Mouse (Mus musculus) hindbrain, embryonic 10.5 days (tissue): Measurements from ENCODE around the gene Lgalsl. TPM values are rescaled to one million over a fixed set of nuclear protein-coding genes. Genes with fewer than 3 reads are reported as not detected.

ENCODE experiments used
- DNase-seq: peaks from one replicate; pipeline ENCODE4 v3.0.0-alpha.2; 2017; ENCODE audit warnings: low spot score
- H3K27ac ChIP-seq: fragments of 300-500 bp; sonication (generic); 2 replicates; pipeline ENCODE4 v1.5.1; 2016; ENCODE audit warnings: mild to moderate bottlenecking, moderate library complexity
- H3K27me3 ChIP-seq: fragments of 300-500 bp; sonication (generic); 2 replicates; pipeline ENCODE4 v1.6.1; 2016; ENCODE audit warnings: mild to moderate bottlenecking; ENCODE audit not compliant: poor library complexity, insufficient read depth, severe bottlenecking
- H3K36me3 ChIP-seq: fragments of 300-500 bp; sonication (generic); 2 replicates; pipeline ENCODE4 v1.6.1; 2016; ENCODE audit warnings: mild to moderate bottlenecking, moderate library complexity
- H3K4me1 ChIP-seq: fragments of 300-500 bp; sonication (generic); replicated peaks from 2 replicates; pipeline ENCODE4 v1.6.1; 2016; ENCODE audit warnings: mild to moderate bottlenecking
- H3K4me3 ChIP-seq: fragments of 300-500 bp; sonication (generic); 2 replicates; pipeline ENCODE4 v1.5.1; 2016; ENCODE audit warnings: mild to moderate bottlenecking, moderate library complexity
- H3K9me3 ChIP-seq: fragments of 300-500 bp; sonication (generic); 2 replicates; pipeline ENCODE4 v1.6.1; 2016; ENCODE audit warnings: mild to moderate bottlenecking, moderate library complexity
- WGBS: fragments of 180-500 bp; shearing (Covaris S2); methylation state at CpG from one replicate; pipeline ENCODE4 v1.1.7; 2016; 5-methylcytosine and 5-hydroxymethylcytosine counted together
- polyA plus RNA-seq: library from polyadenylated mRNA; unstranded; fragments of >200 nt; fragmentation: Nextera tagmentation; extraction: Ambion mirVana; gene quantifications from 2 replicates; pipeline ENCODE4 v1.2.1, GENCODE M21; 2016

Lgalsl gene
- 23.6 and 23.9 TPM in 2 replicates for polyA plus RNA-seq

DNA sequence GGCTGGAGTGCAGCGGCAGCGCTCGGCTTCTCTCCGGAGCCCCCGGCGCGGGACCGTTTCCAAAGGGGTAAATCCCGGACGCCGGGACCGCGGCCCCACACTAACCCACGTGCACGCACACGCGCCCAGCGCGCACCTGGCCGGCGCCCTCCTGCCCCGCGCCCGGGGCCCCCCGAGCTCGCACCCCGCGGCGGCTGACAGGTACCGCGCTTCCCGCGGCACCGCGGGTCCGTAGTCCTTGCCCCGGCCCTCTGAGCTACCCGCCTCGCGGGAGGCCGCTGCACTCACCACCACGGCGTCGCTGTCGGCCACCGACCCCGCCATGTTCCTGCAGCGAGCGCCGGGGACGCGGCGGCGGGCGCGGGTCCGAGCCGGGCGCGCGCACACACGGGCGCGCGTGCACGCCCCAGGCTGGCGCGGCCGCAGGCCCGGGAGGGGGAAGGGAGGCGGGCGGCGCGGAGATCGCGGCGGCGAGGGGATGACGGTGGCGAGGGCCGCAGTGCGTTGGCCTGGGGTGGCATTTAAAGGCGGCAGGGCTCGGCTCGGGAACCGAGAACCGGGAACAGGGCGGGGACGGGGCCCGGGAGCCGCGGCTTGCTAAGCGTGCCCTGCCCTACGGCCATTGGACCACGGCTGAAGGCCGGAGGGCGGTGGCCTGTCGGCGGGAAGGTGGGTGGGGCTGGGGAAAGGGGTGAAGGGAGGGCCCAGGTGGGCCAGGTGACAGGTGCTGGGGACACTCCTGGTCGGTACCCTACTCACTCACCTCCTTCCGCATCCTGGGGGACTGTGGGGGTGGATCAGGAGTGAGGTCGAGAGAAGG is at the start of gene Lgalsl:
Gene Lgalsl (minus strand): TSS at position 371 of the 820 bp plus-strand sequence.
- H3K36me3 ChIP-seq: peaks cover 32% of the 10 kb centered on the region
- under 1% methylated on average over 102 of the region's 102 CpGs for WGBS
- H3K9me3 ChIP-seq: no peaks in the 10 kb centered on the region
- peak within 1 kb of the TSS; percentile 91 for H3K4me3 ChIP-seq
- DNase-seq: peak; percentile 77
- peaks cover 28% of the 10 kb centered on the region for H3K27me3 ChIP-seq
- H3K27ac ChIP-seq: peak within 1 kb of the TSS; percentile 97
- H3K4me1 ChIP-seq: peaks cover 28% of the 10 kb centered on the region

GRCm38 (mm10) chr11:20878644-20879043 is 47.8 kb upstream of the Lgalsl start:
- Histone ChIP-seq H3K36me3 (no peaks in the 10 kb centered on the region), H3K4me3 (no peak overlapping the region)
- 90% methylated on average over 5 of the region's 5 CpGs for whole genome bisulfite sequencing

DNA sequence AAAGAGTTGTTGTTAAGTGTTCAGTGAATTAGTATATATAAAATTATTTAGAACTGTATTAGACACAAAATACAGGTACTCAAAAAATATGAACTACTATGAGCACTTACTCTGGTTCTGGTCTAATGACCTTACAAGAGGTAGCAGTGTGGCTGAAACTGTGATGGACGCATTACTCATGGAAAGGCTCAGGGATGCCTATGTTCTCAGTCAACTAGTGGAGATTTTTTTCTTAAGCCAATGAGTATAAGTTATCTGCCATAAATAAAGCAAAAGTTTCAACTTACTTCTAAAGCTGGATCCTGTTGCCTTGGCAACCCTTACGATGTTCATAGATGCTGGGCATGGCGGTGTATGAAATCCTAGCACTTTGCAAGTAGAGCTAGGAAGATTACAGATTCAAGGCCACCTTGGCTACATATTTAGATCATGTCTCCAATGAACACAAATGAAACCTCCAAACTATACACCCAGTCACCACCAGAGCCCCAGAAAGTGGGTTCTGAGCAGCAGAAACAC is 46.8 kb upstream of the Lgalsl start:
- Histone ChIP-seq H3K4me1 (peaks cover 5% of the 10 kb centered on the region; the same call in 1 of the 2 replicates), H3K36me3 (no peaks in the 10 kb centered on the region), H3K27ac (no peak overlapping the region), H3K27me3 (no peaks in the 10 kb centered on the region), H3K4me3 (no peak overlapping the region), H3K9me3 (no peaks in the 10 kb centered on the region)
- DNase-seq: no peak
- WGBS: 96% methylated on average over 3 of the region's 3 CpGs

More at GRCm38 (mm10) chr11:20878644-20879043, 47.8 kb upstream of the Lgalsl start:
- no peaks in the 10 kb centered on the region for H3K27me3 ChIP-seq
- no peaks in the 10 kb centered on the region for H3K9me3 ChIP-seq
- H3K27ac ChIP-seq: no peak overlapping the region
- DNase-seq: no peak
- H3K4me1 ChIP-seq: peaks cover 10% of the 10 kb centered on the region

GRCm38 (mm10) chr11:20873386-20873785 is 42.5 kb upstream of the Lgalsl start:
- Histone ChIP-seq H3K4me1 (0 out of 2 replicates have a peak, but pooled peaks cover under 1% of the 10 kb centered on the region), H3K9me3 (no peaks in the 10 kb centered on the region), H3K4me3 (no peak overlapping the region), H3K27ac (no peak overlapping the region), H3K36me3 (no peaks in the 10 kb centered on the region), H3K27me3 (no peaks in the 10 kb centered on the region)
- no peak for DNase-seq
- WGBS: 77% methylated on average over 5 of the region's 5 CpGs

GRCm38 (mm10) chr11:20872911-20873310 is 42.1 kb upstream of the Lgalsl start:
- H3K9me3 ChIP-seq: no peaks in the 10 kb centered on the region
- no peaks in the 10 kb centered on the region for H3K4me1 ChIP-seq
- H3K4me3 ChIP-seq: no peak overlapping the region
- H3K27me3 ChIP-seq: 0 out of 2 replicates have a peak, but pooled peaks cover 2% of the 10 kb centered on the region
- DNase-seq: no peak
- WGBS: 88% methylated on average over 7 of the region's 7 CpGs
- H3K27ac ChIP-seq: no peak overlapping the region
- H3K36me3 ChIP-seq: no peaks in the 10 kb centered on the region

DNA sequence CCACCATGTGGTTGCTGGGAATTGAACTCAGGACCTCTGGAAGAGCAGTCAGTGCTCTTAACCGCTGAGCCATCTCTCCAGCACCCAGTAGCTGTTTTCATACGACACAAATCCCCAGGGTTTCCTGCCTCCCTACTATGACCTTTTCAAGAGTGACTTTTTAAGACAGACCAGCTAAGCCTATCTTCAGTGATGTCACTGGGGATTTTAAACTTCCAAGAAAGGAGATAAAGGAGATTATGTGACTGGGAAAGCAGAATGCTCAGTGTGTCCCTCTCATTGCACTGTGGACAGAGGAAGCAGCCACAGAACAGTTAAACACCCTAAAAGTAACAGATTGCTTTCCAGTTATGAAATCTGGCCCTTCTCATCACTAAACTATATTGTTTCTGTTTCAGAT is 41.6 kb upstream of the Lgalsl start:
- 83% methylated on average over 2 of the region's 2 CpGs for WGBS
- H3K27ac ChIP-seq: no peak overlapping the region

GRCm38 (mm10) chr11:20869927-20870326 is 39.1 kb upstream of the Lgalsl start:
- DNase-seq: no peak
- WGBS: 85% methylated on average over 2 of the region's 2 CpGs

More for the DNA sequence above, 41.6 kb upstream of the Lgalsl start:
- no peaks in the 10 kb centered on the region for H3K36me3 ChIP-seq
- 0 out of 2 replicates have a peak, but pooled peaks cover 4% of the 10 kb centered on the region for H3K27me3 ChIP-seq
- no peak overlapping the region for H3K4me3 ChIP-seq
- no peaks in the 10 kb centered on the region for H3K4me1 ChIP-seq
- DNase-seq: no peak
- no peaks in the 10 kb centered on the region for H3K9me3 ChIP-seq

DNA sequence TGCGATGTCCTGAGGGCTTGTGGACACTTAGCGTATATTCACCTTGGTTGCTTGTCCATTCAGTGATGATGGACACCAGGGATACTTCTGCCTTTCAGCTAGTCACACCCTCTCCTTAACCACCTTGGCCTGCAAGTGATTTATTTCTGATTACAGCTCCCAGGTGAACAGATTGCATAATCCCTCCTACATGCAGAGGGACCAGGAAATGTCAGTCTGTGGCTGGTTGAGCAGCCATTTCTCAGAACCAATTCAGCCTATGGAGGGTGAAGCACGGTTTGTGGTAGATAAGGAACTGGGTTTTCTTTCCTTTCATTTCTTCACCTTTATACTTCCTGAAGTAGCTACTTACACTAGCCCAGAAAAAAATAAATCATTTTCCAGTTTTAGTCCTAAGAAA is 34.6 kb upstream of the Lgalsl start:
- WGBS: 93% methylated on average over 3 of the region's 3 CpGs
- Histone ChIP-seq H3K9me3 (no peaks in the 10 kb centered on the region), H3K4me3 (no peak overlapping the region), H3K36me3 (no peaks in the 10 kb centered on the region), H3K27me3 (0 out of 2 replicates have a peak, but pooled peaks cover 4% of the 10 kb centered on the region), H3K4me1 (0 out of 2 replicates have a peak, but pooled peaks cover 6% of the 10 kb centered on the region), H3K27ac (no peak overlapping the region)
- no peak for DNase-seq

More at GRCm38 (mm10) chr11:20869927-20870326, 39.1 kb upstream of the Lgalsl start:
- H3K4me1 ChIP-seq: no peaks in the 10 kb centered on the region
- no peaks in the 10 kb centered on the region for H3K9me3 ChIP-seq
- H3K36me3 ChIP-seq: no peaks in the 10 kb centered on the region
- no peak overlapping the region for H3K27ac ChIP-seq
- H3K27me3 ChIP-seq: 0 out of 2 replicates have a peak, but pooled peaks cover 4% of the 10 kb centered on the region
- H3K4me3 ChIP-seq: no peak overlapping the region

- no peak for DNase-seq
- WGBS: 77% methylated on average over 6 of the region's 6 CpGs
- 0 out of 2 replicates have a peak, but pooled peaks cover 4% of the 10 kb centered on the region for H3K27me3 ChIP-seq
Observed at GRCm38 (mm10) chr11:20864647-20865046, 33.8 kb upstream of the Lgalsl start.

DNA sequence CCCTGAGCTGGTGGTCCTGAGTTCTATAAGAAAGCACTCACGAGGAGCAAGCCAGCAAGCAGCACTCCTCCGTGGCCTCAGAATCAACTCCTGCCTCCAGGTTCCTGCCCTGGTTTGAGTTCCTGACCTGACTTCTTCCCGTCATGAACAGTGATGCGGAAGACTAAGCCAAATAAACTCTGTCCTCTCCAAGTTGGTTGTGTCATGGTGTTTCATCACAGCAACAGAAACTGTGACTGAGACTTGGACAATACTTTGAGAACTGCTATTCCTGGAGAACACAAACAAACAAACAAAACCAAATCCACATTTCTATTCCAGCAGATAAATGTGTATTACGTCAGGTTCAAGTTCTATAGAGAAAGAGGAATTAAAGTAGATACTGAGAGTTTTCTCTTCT is 31.2 kb upstream of the Lgalsl start:
- no peak for DNase-seq
- Histone ChIP-seq H3K27me3 (no peaks in the 10 kb centered on the region), H3K36me3 (no peaks in the 10 kb centered on the region), H3K27ac (no peak overlapping the region), H3K9me3 (no peaks in the 10 kb centered on the region), H3K4me3 (no peak overlapping the region), H3K4me1 (peaks cover 26% of the 10 kb centered on the region)
- WGBS: 79% methylated on average over 5 of the region's 5 CpGs

More at GRCm38 (mm10) chr11:20864647-20865046, 33.8 kb upstream of the Lgalsl start:
- no peaks in the 10 kb centered on the region for H3K36me3 ChIP-seq
- H3K4me1 ChIP-seq: peaks cover 13% of the 10 kb centered on the region
- no peaks in the 10 kb centered on the region for H3K9me3 ChIP-seq
- no peak overlapping the region for H3K27ac ChIP-seq
- H3K4me3 ChIP-seq: no peak overlapping the region

- WGBS: 89% methylated on average over 3 of the region's 3 CpGs
Observed at GRCm38 (mm10) chr11:20860351-20860750, 29.5 kb upstream of the Lgalsl start.

GRCm38 (mm10) chr11:20859858-20860257 is 29.0 kb upstream of the Lgalsl start:
- no peak for DNase-seq
- H3K9me3 ChIP-seq: no peaks in the 10 kb centered on the region
- 43% methylated on average over 6 of the region's 6 CpGs for WGBS
- H3K4me3 ChIP-seq: no peak overlapping the region
- H3K4me1 ChIP-seq: peaks cover 47% of the 10 kb centered on the region
- H3K36me3 ChIP-seq: no peaks in the 10 kb centered on the region
- H3K27me3 ChIP-seq: peaks cover 11% of the 10 kb centered on the region
- H3K27ac ChIP-seq: no peak overlapping the region

More at GRCm38 (mm10) chr11:20860351-20860750, 29.5 kb upstream of the Lgalsl start:
- no peak overlapping the region for H3K27ac ChIP-seq
- H3K4me3 ChIP-seq: no peak overlapping the region
- peaks cover 44% of the 10 kb centered on the region for H3K4me1 ChIP-seq
- peaks cover 11% of the 10 kb centered on the region for H3K27me3 ChIP-seq
- H3K36me3 ChIP-seq: no peaks in the 10 kb centered on the region
- no peak for DNase-seq
- no peaks in the 10 kb centered on the region for H3K9me3 ChIP-seq
